Mouse (Mus musculus) intestine, embryonic 14.5 days (tissue): Measurements from ENCODE around the gene Bcat1. TPM values are rescaled to one million over a fixed set of nuclear protein-coding genes. Genes with fewer than 3 reads are reported as not detected.

Experiments used
- ATAC-seq: fragments of 200-750 bp; cut with Nextera tagmentation; replicated peaks from 2 replicates; pipeline ENCODE4 v1.8.0; 2017; ENCODE audit warnings: low read depth, moderate number of reproducible peaks, moderate TSS enrichment, moderate library complexity; ENCODE audit not compliant: low FRiP score, low TSS enrichment
- DNase-seq: peaks from one replicate; pipeline ENCODE4 v3.0.0-alpha.2; 2018; ENCODE audit warnings: low spot score
- H3K27ac ChIP-seq: fragments of 300-500 bp; sonication (generic); 2 replicates; pipeline ENCODE4 v1.5.1; 2014; ENCODE audit warnings: low read depth, mild to moderate bottlenecking, control low read depth
- H3K27me3 ChIP-seq: fragments of 300-500 bp; sonication (generic); replicated peaks from 2 replicates; pipeline ENCODE4 v1.6.1; 2014; ENCODE audit warnings: low read length, control low read depth; ENCODE audit not compliant: control insufficient read depth, insufficient read depth
- H3K36me3 ChIP-seq: fragments of 300-500 bp; sonication (generic); 2 replicates; pipeline ENCODE4 v1.6.1; 2014; ENCODE audit warnings: low read length, control low read depth; ENCODE audit not compliant: control insufficient read depth, insufficient read depth
- H3K4me1 ChIP-seq: fragments of 300-500 bp; sonication (generic); replicated peaks from 2 replicates; pipeline ENCODE4 v1.6.1; 2014; ENCODE audit warnings: low read length, control low read depth, mixed read lengths; ENCODE audit not compliant: control insufficient read depth, insufficient read depth
- H3K4me2 ChIP-seq: fragments of 300-500 bp; sonication (generic); 2 replicates; pipeline ENCODE4 v1.6.1; 2014; ENCODE audit warnings: low read length
- H3K4me3 ChIP-seq: fragments of 300-500 bp; sonication (generic); 2 replicates; pipeline ENCODE4 v1.5.1; 2014; ENCODE audit warnings: low read depth, low read length, control low read depth, mixed read lengths
- H3K9ac ChIP-seq: fragments of 300-500 bp; sonication (generic); 2 replicates; pipeline ENCODE4 v1.6.1; 2014; ENCODE audit warnings: mild to moderate bottlenecking, low read length
- H3K9me3 ChIP-seq: fragments of 300-500 bp; sonication (generic); 2 replicates; pipeline ENCODE4 v1.6.1; 2016; ENCODE audit warnings: low read length, control low read depth; ENCODE audit not compliant: control insufficient read depth
- WGBS: fragments of 180-500 bp; shearing (Covaris S2); extraction: QIAGEN DNeasy Blood & Tissue Kit; methylation state at CpG from one replicate; pipeline ENCODE4 v1.1.7; 2014; 5-methylcytosine and 5-hydroxymethylcytosine counted together
- polyA plus RNA-seq: library from polyadenylated mRNA; unstranded; fragments of >200 nt; fragmentation: Nextera tagmentation; extraction: Ambion mirVana; gene quantifications from 2 replicates; pipeline ENCODE4 v1.2.1, GENCODE M21; 2014

The Bcat1 gene
- polyA plus RNA-seq, 1 experiment from 2014 or later = 9.1 TPM

- Histone ChIP-seq H3K36me3 (no peaks in the 10 kb centered on the region), H3K4me3 (no peak overlapping the region), H3K9ac (no peak overlapping the region), H3K4me1 (no peaks in the 10 kb centered on the region), H3K4me2 (no peak overlapping the region), H3K9me3 (no peaks in the 10 kb centered on the region), H3K27ac (no peak overlapping the region), H3K27me3 (peaks cover 5% of the 10 kb centered on the region)
- DNase-seq = no peak
- no peak for ATAC-seq
- 91% methylated on average over 7 of the region's 7 CpGs for WGBS
Observed at GRCm38 (mm10) chr6:145069397-145069796, 6.6 kb downstream of the Bcat1 start.

- Histone ChIP-seq H3K27me3 (no peaks in the 10 kb centered on the region), H3K27ac (no peak overlapping the region), H3K4me2 (no peak overlapping the region), H3K9me3 (no peaks in the 10 kb centered on the region), H3K36me3 (no peaks in the 10 kb centered on the region), H3K9ac (no peak overlapping the region), H3K4me1 (no peaks in the 10 kb centered on the region), H3K4me3 (no peak overlapping the region)
- WGBS = 73% methylated on average over 8 of the region's 8 CpGs
- ATAC-seq (no peak), DNase-seq (no peak)
Observed at GRCm38 (mm10) chr6:145067679-145068078, 8.3 kb downstream of the Bcat1 start.

- Histone ChIP-seq H3K4me1 (no peaks in the 10 kb centered on the region), H3K36me3 (no peaks in the 10 kb centered on the region), H3K27ac (no peak overlapping the region), H3K27me3 (no peaks in the 10 kb centered on the region), H3K4me3 (no peak overlapping the region), H3K9ac (no peak overlapping the region), H3K9me3 (no peaks in the 10 kb centered on the region), H3K4me2 (no peak overlapping the region)
- DNase-seq (no peak), ATAC-seq (no peak)
- WGBS = 83% methylated on average over 6 of the region's 6 CpGs
Observed at GRCm38 (mm10) chr6:145066416-145066815, 9.6 kb downstream of the Bcat1 start.

GRCm38 (mm10) chr6:145065301-145065845, 10.6 kb downstream of the Bcat1 start:
- no peaks in the 10 kb centered on the region for H3K27me3 ChIP-seq
- no peak overlapping the region for H3K9ac ChIP-seq
- H3K4me1 ChIP-seq = no peaks in the 10 kb centered on the region
- DNase-seq (no peak), ATAC-seq (no peak)
- 79% methylated on average over 4 of the region's 4 CpGs for WGBS
- H3K27ac ChIP-seq = no peak overlapping the region
- no peaks in the 10 kb centered on the region for H3K36me3 ChIP-seq
- H3K9me3 ChIP-seq = no peaks in the 10 kb centered on the region
- H3K4me2 ChIP-seq = no peak overlapping the region
- no peak overlapping the region for H3K4me3 ChIP-seq

- Histone ChIP-seq H3K9me3 (no peaks in the 10 kb centered on the region), H3K27ac (no peak overlapping the region), H3K4me3 (no peak overlapping the region), H3K27me3 (no peaks in the 10 kb centered on the region), H3K36me3 (no peaks in the 10 kb centered on the region), H3K4me2 (no peak overlapping the region), H3K4me1 (no peaks in the 10 kb centered on the region), H3K9ac (no peak overlapping the region)
- no peak for DNase-seq
- no peak for ATAC-seq
- 31% methylated on average over 1 of the region's 1 CpGs for WGBS
Observed at GRCm38 (mm10) chr6:145064104-145064503, 11.9 kb downstream of the Bcat1 start.

GRCm38 (mm10) chr6:145063212-145063868, 12.6 kb downstream of the Bcat1 start:
- no peaks in the 10 kb centered on the region for H3K9me3 ChIP-seq
- H3K4me2 ChIP-seq = no peak overlapping the region
- H3K27me3 ChIP-seq = no peaks in the 10 kb centered on the region
- H3K36me3 ChIP-seq = no peaks in the 10 kb centered on the region
- DNase-seq = no peak
- ATAC-seq = no peak
- H3K4me3 ChIP-seq = no peak overlapping the region
- H3K4me1 ChIP-seq = no peaks in the 10 kb centered on the region
- 37% methylated on average over 5 of the region's 5 CpGs for WGBS
- H3K27ac ChIP-seq = no peak overlapping the region
- H3K9ac ChIP-seq = no peak overlapping the region

GRCm38 (mm10) chr6:145062763-145063162, 13.2 kb downstream of the Bcat1 start:
- DNase-seq (no peak), ATAC-seq (no peak)
- no peak overlapping the region for H3K4me2 ChIP-seq
- 51% methylated on average over 4 of the region's 4 CpGs for WGBS
- H3K4me1 ChIP-seq = no peaks in the 10 kb centered on the region
- H3K4me3 ChIP-seq = no peak overlapping the region
- H3K9ac ChIP-seq = no peak overlapping the region
- no peaks in the 10 kb centered on the region for H3K27me3 ChIP-seq
- H3K36me3 ChIP-seq = no peaks in the 10 kb centered on the region
- H3K9me3 ChIP-seq = no peaks in the 10 kb centered on the region
- H3K27ac ChIP-seq = no peak overlapping the region

GRCm38 (mm10) chr6:145061361-145061760, 14.6 kb downstream of the Bcat1 start:
- H3K4me1 ChIP-seq = no peaks in the 10 kb centered on the region
- H3K9me3 ChIP-seq = no peaks in the 10 kb centered on the region
- H3K27ac ChIP-seq = no peak overlapping the region
- H3K9ac ChIP-seq = no peak overlapping the region
- no peak overlapping the region for H3K4me3 ChIP-seq
- no peak for DNase-seq
- WGBS = 97% methylated on average over 1 of the region's 1 CpGs
- no peak overlapping the region for H3K4me2 ChIP-seq
- no peaks in the 10 kb centered on the region for H3K36me3 ChIP-seq
- no peak for ATAC-seq
- no peaks in the 10 kb centered on the region for H3K27me3 ChIP-seq

- no peaks in the 10 kb centered on the region for H3K9me3 ChIP-seq
- 72% methylated on average over 4 of the region's 4 CpGs for WGBS
- no peak overlapping the region for H3K9ac ChIP-seq
- DNase-seq (no peak), ATAC-seq (no peak)
- 0 out of 2 replicates have a peak, but pooled peaks cover 3% of the 10 kb centered on the region for H3K27me3 ChIP-seq
- no peaks in the 10 kb centered on the region for H3K36me3 ChIP-seq
- H3K4me3 ChIP-seq = no peak overlapping the region
- no peak overlapping the region for H3K27ac ChIP-seq
- H3K4me2 ChIP-seq = no peak overlapping the region
- no peaks in the 10 kb centered on the region for H3K4me1 ChIP-seq
Observed at GRCm38 (mm10) chr6:145056102-145056501, 19.9 kb downstream of the Bcat1 start.
